Mouse (Mus musculus) cortical plate, adult 2 months (tissue): ENCODE results near the gene Qtrt1. TPM values are rescaled to one million over a fixed set of nuclear protein-coding genes. Genes with fewer than 3 reads are reported as not detected.

ENCODE experiments used
- H3K27ac ChIP-seq: fragments of 200-500 bp; 2 replicates; pipeline ENCODE4 v1.5.1; 2012; ENCODE audit warnings: low read length, control low read depth, inconsistent platforms; ENCODE audit not compliant: insufficient read depth
- H3K4me1 ChIP-seq: fragments of 200-500 bp; 2 replicates; pipeline ENCODE4 v1.6.1; 2011; ENCODE audit warnings: low read length; ENCODE audit not compliant: control insufficient read depth, insufficient read depth
- H3K4me3 ChIP-seq: fragments of 200-500 bp; 2 replicates; pipeline ENCODE4 v1.5.1; 2011; ENCODE audit warnings: mild to moderate bottlenecking, low read length, control low read depth; ENCODE audit not compliant: insufficient read depth
- CTCF ChIP-seq: fragments of 200-500 bp; IDR thresholded peaks from 2 replicates; pipeline ENCODE4 v1.5.1; 2011; ENCODE audit warnings: mild to moderate bottlenecking, control low read depth, low read length; ENCODE audit not compliant: insufficient read depth; ENCODE audit errors: extremely low read depth
- POLR2A ChIP-seq: fragments of 200-500 bp; IDR thresholded peaks from 2 replicates; pipeline ENCODE4 v1.6.1; 2011; ENCODE audit warnings: mild to moderate bottlenecking, low read length, control low read depth; ENCODE audit not compliant: insufficient read depth; ENCODE audit errors: extremely low read depth
- polyA plus RNA-seq: library from polyadenylated mRNA; depleted of rRNA; stranded (reverse); fragments of >200 nt; gene quantifications from 2 replicates; pipeline ENCODE4 v1.2.3, GENCODE M21; 2012

The Qtrt1 gene
- polyA plus RNA-seq, 1 experiment, result 42.5 TPM

DNA sequence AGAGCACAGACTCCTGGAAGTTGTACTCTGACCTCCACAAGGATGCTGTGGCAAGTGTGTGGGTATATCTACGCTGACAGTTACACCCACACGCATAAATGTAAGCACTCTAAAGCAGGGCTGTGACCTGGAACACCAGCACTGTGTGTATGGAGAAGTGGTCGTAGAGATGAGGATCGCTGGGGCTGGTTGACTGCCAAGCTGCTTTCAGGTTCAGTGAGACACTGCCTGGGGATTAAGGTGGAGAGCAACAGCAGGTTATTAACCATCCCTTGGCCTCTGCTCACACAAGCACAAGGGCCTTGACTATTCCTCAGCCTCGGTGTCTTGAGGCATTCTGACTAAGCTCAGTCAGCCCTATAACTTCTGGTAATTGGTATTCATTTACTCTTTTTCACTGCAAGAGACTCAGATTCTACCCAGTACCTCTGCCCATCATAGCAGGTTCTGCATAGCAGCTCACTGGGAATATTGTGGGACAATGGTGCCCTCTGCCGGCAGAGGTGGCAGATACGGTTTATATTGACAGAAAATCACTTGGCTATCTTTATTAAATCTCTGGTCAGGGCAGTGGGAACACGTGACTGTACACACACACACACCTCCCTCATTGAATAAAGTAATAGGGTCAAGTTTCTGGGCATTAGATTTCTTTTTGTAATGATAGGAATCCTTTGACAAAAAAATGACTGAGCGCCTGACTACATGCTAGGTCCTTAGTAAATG, 1.9 kb upstream of the Qtrt1 start:
- no peaks in the 10 kb centered on the region for H3K4me1 ChIP-seq
- no peak overlapping the region for H3K4me3 ChIP-seq
- H3K27ac ChIP-seq, result no peak overlapping the region
- TF ChIP-seq POLR2A (no peak), CTCF (peak; percentile 87)

DNA sequence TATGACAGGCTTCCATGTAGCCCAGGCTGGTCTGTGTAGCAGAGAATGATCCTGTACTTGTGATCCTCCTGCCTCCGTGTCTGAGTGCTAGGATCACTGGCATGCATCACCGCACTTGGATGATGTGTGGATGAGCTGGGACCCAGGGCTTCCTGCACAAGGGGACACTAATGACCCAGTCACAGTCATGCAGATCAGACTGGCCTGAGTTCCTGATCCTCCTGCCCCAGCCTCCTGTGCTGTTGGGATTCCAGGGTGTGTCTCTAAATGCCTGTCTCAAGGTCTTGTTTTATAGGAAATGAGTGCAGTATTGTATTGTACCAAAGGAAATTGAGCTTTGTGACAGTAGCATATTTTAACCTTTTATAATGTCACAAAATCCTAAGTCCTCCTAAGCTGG, 6.2 kb downstream of the Qtrt1 start:
- TF ChIP-seq POLR2A, result no peak
- Histone ChIP-seq H3K4me1 (no peaks in the 10 kb centered on the region), H3K27ac (no peak overlapping the region), H3K4me3 (no peak overlapping the region)

DNA sequence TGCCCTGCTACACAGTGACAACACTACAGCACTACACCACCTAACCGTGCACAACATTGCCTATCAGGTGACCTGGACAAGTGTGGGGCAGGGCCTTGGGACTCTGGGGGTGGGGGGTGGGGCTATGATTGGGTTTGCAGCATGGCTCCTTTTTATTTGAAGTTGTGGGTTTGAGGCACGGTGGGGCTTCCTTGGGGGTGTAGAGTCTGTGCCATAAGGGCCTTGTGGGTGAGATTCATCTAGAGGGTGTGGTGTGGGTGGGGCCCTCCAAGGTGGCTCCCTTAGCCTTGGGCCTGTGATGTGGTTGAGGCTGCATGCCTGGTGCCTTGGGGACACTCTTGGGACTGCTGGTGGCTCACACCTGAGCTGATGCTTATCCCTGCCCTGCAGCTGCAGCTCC, 8.0 kb downstream of the Qtrt1 start:
- no peak overlapping the region for H3K27ac ChIP-seq
- no peaks in the 10 kb centered on the region for H3K4me1 ChIP-seq
- TF ChIP-seq CTCF (no peak), POLR2A (no peak)
- H3K4me3 ChIP-seq, result no peak overlapping the region

DNA sequence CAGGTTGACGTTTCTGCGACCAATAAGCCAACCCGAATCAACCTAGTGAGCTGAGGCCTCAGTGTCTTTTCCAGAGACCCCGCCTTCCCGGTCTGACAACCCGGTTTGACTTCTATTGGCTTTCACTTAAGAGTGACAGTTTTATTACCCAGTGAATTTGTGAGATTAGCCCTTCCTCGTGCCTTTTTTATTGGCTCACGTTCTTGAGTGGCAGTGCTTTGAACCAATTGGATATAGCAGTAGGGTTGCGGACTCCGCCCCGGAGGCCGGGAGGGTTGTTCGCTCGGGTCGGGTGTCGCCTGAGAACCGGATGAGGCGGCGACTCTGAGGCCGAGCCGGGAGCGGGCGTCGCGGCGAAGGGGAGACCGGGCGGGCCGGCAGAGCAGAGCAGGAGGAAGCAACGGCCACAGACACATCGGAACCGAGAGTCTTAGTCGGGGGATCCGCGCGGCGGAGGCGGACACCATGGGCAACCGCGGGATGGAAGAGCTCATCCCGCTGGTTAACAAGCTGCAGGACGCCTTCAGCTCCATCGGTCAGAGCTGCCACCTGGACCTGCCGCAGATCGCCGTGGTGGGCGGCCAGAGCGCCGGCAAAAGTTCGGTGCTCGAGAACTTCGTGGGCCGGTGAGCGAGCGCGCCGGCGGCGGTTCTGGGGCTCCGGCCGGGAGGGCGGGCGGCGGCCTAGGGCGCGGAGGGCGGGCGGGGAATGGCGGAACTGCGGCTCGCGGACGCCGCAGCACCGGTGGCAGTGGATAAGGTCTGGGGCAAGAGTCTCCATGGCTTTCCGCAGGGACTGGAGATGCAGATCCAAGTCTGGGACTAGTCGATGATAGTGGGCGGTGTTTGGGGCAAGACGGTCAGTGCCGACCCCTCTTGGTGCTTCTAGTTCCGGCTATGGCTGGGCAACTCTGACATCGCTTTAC, 13.3 kb downstream of the Qtrt1 start, which contains the start of gene Dnm2:
Dnm2 (plus strand) TSS at position 278 of the 925 bp plus-strand sequence.
- H3K4me1 ChIP-seq, result peaks cover 16% of the 10 kb centered on the region
- peak; percentile 50 for TF ChIP-seq POLR2A
- no peak for TF ChIP-seq CTCF
- peak within 1 kb of the TSS; percentile 69 for H3K27ac ChIP-seq
- peak within 1 kb of the TSS; percentile 77 for H3K4me3 ChIP-seq

DNA sequence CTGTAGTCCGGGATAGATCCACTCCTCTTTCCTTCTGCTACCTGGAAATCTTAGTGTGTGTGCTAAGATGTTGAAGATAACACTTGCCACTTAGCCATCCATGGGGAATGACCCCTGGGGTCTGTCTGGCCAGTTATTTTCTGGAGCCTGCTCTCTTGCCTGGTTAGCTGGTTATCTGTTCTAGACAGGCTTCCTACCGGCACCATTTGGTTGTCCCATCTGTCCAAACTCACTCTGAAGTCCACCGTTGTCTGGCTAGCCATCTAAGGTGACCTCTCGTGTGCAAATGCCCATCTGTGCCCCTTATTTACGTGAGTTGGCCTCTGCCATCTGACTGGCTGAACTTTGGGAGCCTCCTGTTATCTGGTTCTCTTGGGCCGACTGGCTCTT, 13.9 kb downstream of the Qtrt1 start:
- H3K4me3 ChIP-seq, result peak overlapping the region; percentile 77
- H3K27ac ChIP-seq, result no peak overlapping the region
- peaks cover 19% of the 10 kb centered on the region for H3K4me1 ChIP-seq
- TF ChIP-seq POLR2A (no peak), CTCF (no peak)

DNA sequence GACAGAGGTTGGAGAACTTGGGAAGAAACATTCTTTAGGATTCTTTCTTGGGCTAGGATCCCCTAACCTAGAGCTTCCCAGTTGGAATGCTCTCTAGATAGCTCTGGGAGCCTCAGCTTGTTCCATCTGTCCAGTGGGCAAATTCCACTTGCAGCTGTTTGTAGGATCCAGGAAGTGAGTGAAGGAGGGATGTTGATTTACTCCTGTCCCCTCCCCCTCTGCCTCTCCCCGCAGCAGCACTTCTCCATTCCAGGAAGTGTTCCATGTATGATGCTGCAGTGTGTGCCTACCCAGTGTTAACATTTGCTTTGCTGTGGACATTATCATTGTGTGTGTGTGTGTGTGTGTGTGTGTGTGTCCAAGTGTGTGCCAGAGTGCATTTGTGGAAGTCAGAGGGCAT, 14.4 kb downstream of the Qtrt1 start:
- no peak overlapping the region for H3K27ac ChIP-seq
- TF ChIP-seq POLR2A (no peak), CTCF (no peak)
- peaks cover 19% of the 10 kb centered on the region for H3K4me1 ChIP-seq
- peak overlapping the region; percentile 77 for H3K4me3 ChIP-seq

DNA sequence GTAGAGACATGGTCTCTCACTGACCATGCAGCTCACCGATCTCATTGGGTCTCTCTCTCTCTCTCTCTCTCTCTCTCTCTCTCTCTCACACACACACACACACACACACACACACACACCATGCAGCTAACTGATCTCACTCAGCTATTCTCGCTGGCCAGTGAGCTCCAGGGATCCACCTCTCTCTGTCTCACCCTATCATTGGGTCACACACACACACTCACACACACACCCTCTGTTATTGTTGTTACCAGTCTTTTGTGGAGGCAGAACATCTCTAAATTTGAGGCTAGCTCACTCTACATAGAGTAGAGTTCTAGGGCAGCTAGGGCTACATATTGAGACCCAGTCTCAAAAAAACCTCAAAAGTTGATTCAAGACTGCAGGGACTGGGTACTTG, 14.9 kb downstream of the Qtrt1 start:
- H3K4me1 ChIP-seq, result peaks cover 21% of the 10 kb centered on the region
- no peak for TF ChIP-seq CTCF
- TF ChIP-seq POLR2A, result no peak
- H3K27ac ChIP-seq, result no peak overlapping the region
- peak overlapping the region; percentile 77; the same call in 1 of the 2 replicates for H3K4me3 ChIP-seq

DNA sequence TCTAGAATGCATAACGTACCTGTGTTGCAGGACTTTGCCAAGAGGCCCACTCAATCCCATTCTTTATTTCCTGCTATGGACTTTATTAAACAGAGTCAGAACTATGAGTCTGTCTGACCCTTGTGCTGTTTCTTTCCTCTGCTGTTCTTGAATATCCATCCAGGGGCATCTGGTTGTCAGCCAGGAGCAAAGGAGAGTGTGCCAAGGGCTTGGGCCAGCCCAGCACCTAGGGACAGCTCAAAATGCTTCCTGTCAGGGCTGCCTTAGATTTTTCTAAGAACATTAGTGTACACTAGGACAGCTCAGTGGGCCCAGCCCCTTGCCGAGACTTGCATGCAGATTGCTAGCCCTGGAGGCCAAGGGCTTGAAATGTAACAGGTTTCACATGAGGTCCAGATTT, 16.1 kb downstream of the Qtrt1 start:
- no peak overlapping the region for H3K27ac ChIP-seq
- no peak overlapping the region for H3K4me3 ChIP-seq
- peaks cover 21% of the 10 kb centered on the region for H3K4me1 ChIP-seq
- TF ChIP-seq POLR2A (no peak), CTCF (no peak)

DNA sequence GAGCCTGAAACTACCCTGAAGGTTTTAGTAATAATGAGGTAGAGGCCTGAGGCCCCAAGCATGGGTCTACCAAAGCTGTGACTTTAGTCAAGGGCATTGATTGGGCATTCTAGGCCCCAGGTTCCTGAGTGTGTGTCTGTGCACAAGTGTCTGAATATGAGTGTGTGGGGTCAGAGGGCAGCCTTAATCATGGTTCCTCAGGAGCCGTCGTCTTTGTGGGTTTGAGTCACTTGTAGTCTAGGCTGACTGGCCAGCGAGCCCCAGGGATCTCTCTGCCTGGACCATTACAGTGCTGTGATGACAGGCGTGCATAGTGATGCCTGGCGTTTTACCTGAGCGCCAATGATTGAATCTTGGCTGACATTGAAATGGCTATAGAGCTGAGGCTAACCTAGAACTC, 16.5 kb downstream of the Qtrt1 start:
- H3K27ac ChIP-seq, result no peak overlapping the region
- TF ChIP-seq POLR2A (no peak), CTCF (no peak)
- no peak overlapping the region for H3K4me3 ChIP-seq
- peaks cover 23% of the 10 kb centered on the region for H3K4me1 ChIP-seq

DNA sequence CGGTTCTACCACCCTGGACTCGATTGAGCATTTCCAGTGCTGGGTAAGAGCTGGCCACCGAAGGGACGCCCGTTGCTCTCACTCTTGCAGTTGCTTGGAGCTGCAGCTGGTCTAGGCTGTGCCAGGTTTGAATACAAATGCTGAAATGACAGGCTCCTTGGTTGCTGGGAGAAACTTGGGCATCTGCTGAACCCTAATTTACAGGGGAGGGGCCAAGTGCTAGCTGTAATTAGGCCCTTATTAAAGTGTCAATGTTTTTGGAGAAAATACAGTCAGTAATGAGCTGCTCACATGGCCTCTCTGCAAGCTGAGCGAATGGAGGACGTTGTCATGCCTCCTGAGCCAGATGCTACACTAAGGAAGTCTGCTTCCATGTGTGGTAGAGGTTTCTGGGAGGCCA, 19.1 kb downstream of the Qtrt1 start:
- Histone ChIP-seq H3K27ac (no peak overlapping the region), H3K4me1 (peaks cover 32% of the 10 kb centered on the region), H3K4me3 (no peak overlapping the region)
- TF ChIP-seq POLR2A (no peak), CTCF (no peak)
